Mouse (Mus musculus) liver, embryonic 14.5 days (tissue): ENCODE measurements at regions not wholly inside any gene's neighbourhood (a gene's known extent, or its start where the extent isn't known, plus 50 kb on each side); places are given as distances from the start of the nearest gene placed in this dataset.

Source experiments
- CTCF ChIP-seq: IDR thresholded peaks from 2 replicates; pipeline ENCODE4 v1.5.1; 2016; ENCODE audit warnings: antibody characterized with exemption, low read depth, control low read depth
- EP300 ChIP-seq: IDR thresholded peaks from 2 replicates; pipeline ENCODE4 v1.6.1; 2016; ENCODE audit warnings: antibody characterized with exemption, low read depth

- TF ChIP-seq CTCF, result no peak
- TF ChIP-seq EP300, result no peak
These were observed 367.9 kb upstream of the Got2 start for GRCm38 (mm10) chr8:96256294-96256693.
